Mouse (Mus musculus) heart, postnatal 0 days (tissue): ENCODE data around the gene Cfl1. TPM values are rescaled to one million over a fixed set of nuclear protein-coding genes. Genes with fewer than 3 reads are reported as not detected.

Source experiments
- ATAC-seq: fragments of 200-750 bp; cut with Nextera tagmentation; 2 replicates; pipeline ENCODE4 v1.8.0; 2017; ENCODE audit warnings: low read depth, moderate number of reproducible peaks, moderate library complexity; ENCODE audit not compliant: insufficient read depth
- DNase-seq: peaks from one replicate; pipeline ENCODE4 v3.0.0-alpha.2; 2016; ENCODE audit warnings: low spot score
- H3K27ac ChIP-seq: fragments of 300-500 bp; sonication (generic); 2 replicates; pipeline ENCODE4 v1.5.1; 2014; ENCODE audit warnings: low read depth, mild to moderate bottlenecking
- H3K27me3 ChIP-seq: fragments of 300-500 bp; sonication (generic); 2 replicates; pipeline ENCODE4 v1.6.1; 2014; ENCODE audit warnings: low read length, mixed read lengths; ENCODE audit not compliant: control insufficient read depth, insufficient read depth
- H3K36me3 ChIP-seq: fragments of 300-500 bp; sonication (generic); replicated peaks from 2 replicates; pipeline ENCODE4 v1.6.1; 2014; ENCODE audit warnings: low read length, mixed read lengths; ENCODE audit not compliant: control insufficient read depth, insufficient read depth
- H3K4me1 ChIP-seq: fragments of 300-500 bp; sonication (generic); 2 replicates; pipeline ENCODE4 v1.6.1; 2014; ENCODE audit warnings: antibody characterized with exemption; ENCODE audit not compliant: control insufficient read depth, insufficient read depth
- H3K4me2 ChIP-seq: fragments of 300-500 bp; sonication (generic); 2 replicates; pipeline ENCODE4 v1.6.1; 2014; ENCODE audit warnings: low read depth, mild to moderate bottlenecking, low read length, moderate library complexity
- H3K4me3 ChIP-seq: fragments of 300-500 bp; sonication (generic); 2 replicates; pipeline ENCODE4 v1.5.1; 2014; ENCODE audit warnings: low read depth, low read length
- H3K9ac ChIP-seq: fragments of 300-500 bp; sonication (generic); replicated peaks from 2 replicates; pipeline ENCODE4 v1.6.1; 2014; ENCODE audit warnings: low read depth, low read length, mixed read lengths
- H3K9me3 ChIP-seq: fragments of 300-500 bp; sonication (generic); replicated peaks from 2 replicates; pipeline ENCODE4 v1.6.1; 2016; ENCODE audit warnings: low read length; ENCODE audit not compliant: control insufficient read depth
- CTCF ChIP-seq: IDR thresholded peaks from 2 replicates; pipeline ENCODE4 v1.5.1; 2016; ENCODE audit warnings: antibody characterized with exemption, control low read depth, low read depth
- EP300 ChIP-seq: IDR thresholded peaks from 2 replicates; pipeline ENCODE4 v1.6.1; 2016; ENCODE audit warnings: antibody characterized with exemption, low read depth
- WGBS: fragments of 180-500 bp; shearing (Covaris S2); extraction: QIAGEN DNeasy Blood & Tissue Kit; methylation state at CpG from one replicate; pipeline ENCODE4 v1.1.7; 2014; 5-methylcytosine and 5-hydroxymethylcytosine counted together
- polyA plus RNA-seq: library from polyadenylated mRNA; unstranded; fragments of >200 nt; fragmentation: Nextera tagmentation; extraction: Ambion mirVana; gene quantifications from 2 replicates; pipeline ENCODE4 v1.2.1, GENCODE M21; 2015
- total RNA-seq: library from RNA; depleted of rRNA; stranded (reverse); fragments of >200 nt; gene quantifications from 2 replicates; pipeline ENCODE4 v1.2.3, GENCODE M21; 2014; ENCODE audit warnings: low replicate concordance

Gene Cfl1
- total and polyA plus RNA-seq, 2 experiments from 2014 or later, result 448 to 963 TPM

DNA sequence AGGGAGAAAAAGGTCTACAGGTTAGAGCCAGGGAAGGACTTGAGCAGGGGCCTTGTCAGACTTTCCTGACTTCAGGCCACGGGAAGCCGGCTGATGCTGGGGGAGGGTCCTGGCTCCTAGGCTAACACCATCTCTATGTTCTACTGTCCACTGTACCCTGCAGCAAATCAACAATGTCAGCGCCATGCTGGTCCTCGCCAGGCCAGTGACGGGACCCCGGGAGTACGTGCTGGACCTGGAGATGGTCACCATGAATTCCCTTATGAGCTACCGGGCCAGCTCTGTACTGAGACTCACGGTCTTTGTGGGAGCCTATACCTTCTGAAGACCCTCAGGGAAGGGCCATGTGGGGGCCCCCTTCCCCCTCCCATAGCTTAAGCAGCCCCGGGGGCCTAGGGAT lies 8.9 kb upstream of the Cfl1 start:
- no peaks in the 10 kb centered on the region for H3K9me3 ChIP-seq
- H3K4me1 ChIP-seq, result no peaks in the 10 kb centered on the region
- WGBS, result 92% methylated on average over 10 of the region's 10 CpGs
- TF ChIP-seq EP300 (no peak), CTCF (no peak)
- DNase-seq (no peak), ATAC-seq (no peak)
- peaks cover 73% of the 10 kb centered on the region for H3K36me3 ChIP-seq
- H3K4me3 ChIP-seq, result no peak overlapping the region
- H3K27ac ChIP-seq, result no peak overlapping the region
- H3K4me2 ChIP-seq, result no peak overlapping the region
- H3K27me3 ChIP-seq, result no peaks in the 10 kb centered on the region
- H3K9ac ChIP-seq, result no peak overlapping the region

DNA sequence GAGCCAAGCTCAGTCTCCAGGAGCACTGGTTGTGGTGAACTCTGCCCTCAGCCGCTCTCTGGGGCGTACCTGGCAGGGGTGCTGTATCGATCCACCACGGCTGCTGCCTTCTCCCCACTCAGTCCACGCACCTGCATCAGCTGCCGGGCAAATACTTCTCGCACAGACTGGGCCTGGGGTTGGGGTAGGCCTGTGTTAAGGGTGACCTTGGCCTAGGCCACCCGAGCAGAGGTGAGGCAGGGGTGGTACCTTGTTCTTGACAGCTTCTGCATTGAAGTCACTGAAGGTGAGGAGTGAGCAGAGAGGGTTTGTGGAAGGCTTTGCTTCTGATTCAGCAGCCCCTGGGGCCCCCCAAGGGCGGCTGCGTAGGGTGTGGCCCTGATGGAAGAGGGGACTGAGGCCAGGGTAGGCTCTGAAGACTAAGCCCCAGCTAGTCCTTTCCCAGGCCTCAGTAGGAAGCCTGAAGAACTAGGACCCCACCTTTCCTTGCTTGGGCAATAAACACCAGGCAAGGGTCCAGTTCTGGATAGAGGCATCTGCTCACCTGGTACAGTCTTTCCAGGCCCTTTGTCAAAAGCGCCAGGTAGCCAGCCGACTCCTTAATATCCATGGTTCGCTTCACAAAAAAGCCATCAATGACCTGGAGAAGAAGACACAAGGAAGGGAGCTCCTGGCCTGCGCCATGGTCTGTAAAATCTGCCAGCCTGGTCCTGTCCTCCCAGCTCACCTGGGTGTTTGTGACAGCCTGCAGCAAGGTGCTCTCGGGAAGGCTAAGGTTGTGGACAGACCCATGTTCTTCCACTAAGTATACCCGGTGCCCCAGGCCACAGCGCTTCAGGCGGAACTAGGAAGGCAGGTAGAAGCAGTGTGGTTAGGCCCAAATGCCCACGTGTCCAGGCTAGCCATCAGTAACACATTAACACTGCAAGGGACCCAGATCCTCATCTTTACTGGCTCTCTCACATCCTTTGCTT lies 6.6 kb upstream of the Cfl1 start:
- H3K4me1 ChIP-seq, result peaks cover 9% of the 10 kb centered on the region; the same call in 1 of the 2 replicates
- WGBS, result 92% methylated on average over 19 of the region's 19 CpGs
- H3K36me3 ChIP-seq, result peaks cover 68% of the 10 kb centered on the region
- H3K9me3 ChIP-seq, result no peaks in the 10 kb centered on the region
- DNase-seq, result no peak
- no peak for ATAC-seq
- no peak overlapping the region for H3K4me2 ChIP-seq
- no peak overlapping the region for H3K4me3 ChIP-seq
- TF ChIP-seq CTCF (no peak), EP300 (no peak)
- no peak overlapping the region for H3K27ac ChIP-seq
- H3K27me3 ChIP-seq, result no peaks in the 10 kb centered on the region
- no peak overlapping the region for H3K9ac ChIP-seq

DNA sequence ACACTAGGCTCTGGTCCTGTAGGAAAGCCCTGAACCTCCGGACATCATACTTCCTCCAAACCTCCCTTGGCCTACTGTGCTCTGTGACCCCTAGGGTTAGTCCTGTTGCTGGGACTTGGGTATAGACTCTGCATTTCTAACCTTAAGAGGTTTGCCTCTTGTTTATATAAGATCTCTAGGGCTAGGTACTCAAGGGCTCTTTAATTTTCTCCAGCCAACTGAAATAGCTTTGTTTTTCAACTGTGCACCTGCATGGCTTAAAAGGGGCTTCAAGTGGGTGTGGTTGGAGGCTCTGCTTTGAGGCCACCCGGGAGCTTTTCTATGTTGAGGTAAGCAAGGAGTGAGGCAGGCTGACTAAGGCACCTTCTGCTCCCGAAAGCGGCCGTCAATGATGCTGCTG lies 5.8 kb upstream of the Cfl1 start:
- 83% methylated on average over 5 of the region's 5 CpGs for whole genome bisulfite sequencing
- no peak overlapping the region for H3K4me2 ChIP-seq
- TF ChIP-seq EP300 (no peak), CTCF (no peak)

DNA sequence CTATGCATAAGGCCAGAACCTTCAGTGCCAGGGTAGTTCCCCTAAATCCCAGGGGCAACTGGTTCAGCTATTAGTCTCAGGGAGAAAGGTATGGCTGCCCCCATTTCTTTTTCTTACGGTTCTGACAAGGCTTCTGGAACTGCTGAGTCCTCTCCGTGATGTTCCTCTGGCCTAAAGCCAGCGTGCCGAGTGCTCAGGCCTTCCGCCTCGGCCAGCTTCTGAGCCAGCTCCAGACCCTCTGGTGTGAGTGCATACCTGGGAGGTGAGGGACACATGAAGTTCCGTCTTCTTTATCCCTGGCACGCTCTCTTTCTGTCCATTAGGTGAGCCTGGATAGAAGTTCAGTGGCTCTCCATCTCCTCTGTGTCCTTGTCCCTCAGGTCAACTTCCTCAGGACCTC lies 4.9 kb upstream of the Cfl1 start:
- H3K4me3 ChIP-seq, result no peak overlapping the region
- H3K27me3 ChIP-seq, result no peaks in the 10 kb centered on the region
- TF ChIP-seq CTCF (no peak), EP300 (no peak)
- no peak for ATAC-seq
- H3K36me3 ChIP-seq, result peaks cover 60% of the 10 kb centered on the region
- no peak for DNase-seq
- H3K4me1 ChIP-seq, result peaks cover 12% of the 10 kb centered on the region; the same call in 1 of the 2 replicates
- H3K4me2 ChIP-seq, result no peak overlapping the region
- 71% methylated on average over 8 of the region's 8 CpGs for WGBS
- no peaks in the 10 kb centered on the region for H3K9me3 ChIP-seq
- H3K9ac ChIP-seq, result no peak overlapping the region
- no peak overlapping the region for H3K27ac ChIP-seq

More for the DNA sequence above, 5.8 kb upstream of the Cfl1 start:
- ATAC-seq (no peak), DNase-seq (no peak)
- Histone ChIP-seq H3K4me1 (peaks cover 12% of the 10 kb centered on the region; the same call in 1 of the 2 replicates), H3K36me3 (peaks cover 68% of the 10 kb centered on the region), H3K4me3 (no peak overlapping the region), H3K27me3 (no peaks in the 10 kb centered on the region), H3K27ac (no peak overlapping the region), H3K9me3 (no peaks in the 10 kb centered on the region), H3K9ac (no peak overlapping the region)

DNA sequence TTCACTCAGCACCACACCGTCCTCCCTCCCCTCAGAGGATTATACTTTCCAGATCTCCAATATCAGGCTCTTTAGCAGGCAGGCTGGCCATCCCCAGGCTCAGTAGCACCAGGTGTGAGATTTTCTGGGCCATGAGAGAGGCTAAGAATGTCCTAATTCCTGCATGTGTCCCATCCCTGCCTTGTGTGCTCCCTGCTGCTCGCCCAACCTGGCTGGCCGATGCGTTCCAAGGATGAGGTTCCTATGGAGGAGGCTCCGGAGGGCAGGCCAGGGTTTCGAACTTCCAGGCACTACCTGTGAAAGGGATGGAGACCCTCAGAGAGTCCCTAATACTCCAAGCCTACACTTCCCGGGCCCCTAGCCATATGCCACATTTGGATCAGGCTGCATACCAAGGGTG lies 4.4 kb upstream of the Cfl1 start:
- no peak for TF ChIP-seq CTCF
- no peak for TF ChIP-seq EP300
- Histone ChIP-seq H3K9ac (no peak overlapping the region), H3K36me3 (peaks cover 55% of the 10 kb centered on the region), H3K4me2 (no peak overlapping the region), H3K4me1 (peaks cover 12% of the 10 kb centered on the region; the same call in 1 of the 2 replicates), H3K9me3 (no peaks in the 10 kb centered on the region), H3K27me3 (no peaks in the 10 kb centered on the region), H3K27ac (no peak overlapping the region), H3K4me3 (no peak overlapping the region)
- 90% methylated on average over 7 of the region's 7 CpGs for WGBS
- ATAC-seq (no peak), DNase-seq (no peak)
